Mouse (Mus musculus): Measurements from ENCODE around the gene Rassf6. TPM values are rescaled to one million over a fixed set of nuclear protein-coding genes. Genes with fewer than 3 reads are reported as not detected.
"Not testable (repeated sequence)": the region's sequence is repeated elsewhere in the genome, so short reads cannot be mapped to it uniquely, and the experiment has no call there.

Rassf6 gene
- total RNA-seq, 2 experiments from 2014 or later = 0.74 to 0.96 TPM

DNA sequence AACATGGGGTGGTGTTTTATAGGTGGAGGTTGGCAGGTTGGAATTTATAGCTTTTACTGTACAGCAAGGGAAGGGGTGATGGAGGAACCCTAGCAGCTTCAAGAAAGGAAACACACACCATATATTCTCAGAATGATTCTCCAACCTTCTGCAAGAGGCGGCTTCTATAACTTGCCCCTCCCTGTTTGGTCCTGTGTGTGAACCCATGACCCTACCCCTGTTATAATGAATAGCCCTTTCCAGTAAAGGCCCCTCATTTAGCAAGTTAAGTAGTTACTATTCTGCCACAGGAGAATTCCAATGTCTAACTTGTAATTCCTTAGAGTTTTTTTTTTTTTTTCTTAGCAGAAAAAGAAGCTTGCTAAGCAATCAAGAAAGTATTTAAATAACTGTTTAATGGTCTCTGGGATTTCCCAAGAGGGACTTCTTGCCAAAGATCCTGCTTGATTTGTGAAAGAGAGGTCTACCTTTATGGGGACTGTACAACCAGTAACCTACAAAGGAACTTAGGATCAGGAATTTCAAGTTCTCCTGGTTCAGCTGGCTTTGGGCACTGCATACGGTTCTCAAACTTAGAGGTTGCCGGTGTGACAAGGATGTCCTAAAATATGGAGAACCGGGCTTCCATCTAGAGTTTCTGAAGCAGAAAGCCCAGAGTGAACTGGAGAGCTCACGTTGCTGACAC is 10.2 kb upstream of the Rassf6 start:
- Histone ChIP-seq H3K4me3 (no peak overlapping the region), H3K27ac (no peak overlapping the region)
- no peak for TF ChIP-seq CTCF (conservative IDR thresholded peaks at IDR 0.05)
- no peak for DNase-seq (ENCODE audit: low spot score in 2 of 2)

DNA sequence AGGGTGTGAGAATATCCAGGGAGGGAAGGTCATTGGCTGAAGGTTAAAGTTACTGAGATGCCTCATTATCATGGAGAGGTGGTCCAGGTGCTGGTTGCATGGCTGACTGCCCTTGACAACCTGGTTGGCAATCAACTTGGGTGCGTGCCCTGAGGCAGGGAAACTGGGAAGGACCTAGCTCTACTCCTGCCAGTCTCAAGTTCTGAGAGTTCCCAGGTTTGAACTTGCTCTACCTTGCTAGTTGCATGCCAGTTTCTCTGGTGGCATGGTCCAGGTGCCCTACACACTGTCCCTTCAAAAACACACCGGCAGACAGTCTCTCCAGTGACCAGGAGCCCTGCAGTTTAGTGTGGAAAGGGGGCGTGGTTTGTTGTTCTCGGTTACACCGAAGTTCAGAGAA is 7.0 kb upstream of the Rassf6 start:
- Histone ChIP-seq H3K4me3 (no peak overlapping the region), H3K27ac (no peak overlapping the region)
- no peak for TF ChIP-seq CTCF (conservative IDR thresholded peaks at IDR 0.05)
- DNase-seq (ENCODE audit: low spot score in 2 of 2) = no peak

DNA sequence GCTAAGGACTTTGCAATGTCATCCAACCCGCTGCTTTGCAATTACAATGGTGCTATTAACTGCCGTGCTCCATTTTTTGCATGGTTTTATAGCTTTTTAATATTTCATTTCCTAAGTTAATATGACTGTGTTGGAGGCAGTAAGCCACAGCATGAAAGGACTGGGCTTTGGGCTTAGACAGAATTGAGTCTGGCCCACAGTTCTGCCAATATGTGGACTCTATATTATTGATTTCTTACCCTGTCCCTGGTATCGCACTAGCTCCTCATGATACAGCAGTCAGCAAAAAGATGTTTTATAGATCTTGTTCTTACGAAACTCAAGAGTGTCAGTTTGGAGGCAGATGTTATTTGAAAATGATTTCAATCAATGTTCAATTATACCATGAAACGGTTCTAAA is 5.9 kb upstream of the Rassf6 start:
- DNase-seq (ENCODE audit: low spot score in 2 of 2) = no peak
- no peak overlapping the region for H3K27ac ChIP-seq
- TF ChIP-seq CTCF (conservative IDR thresholded peaks at IDR 0.05) = no peak
- no peak overlapping the region for H3K4me3 ChIP-seq

DNA sequence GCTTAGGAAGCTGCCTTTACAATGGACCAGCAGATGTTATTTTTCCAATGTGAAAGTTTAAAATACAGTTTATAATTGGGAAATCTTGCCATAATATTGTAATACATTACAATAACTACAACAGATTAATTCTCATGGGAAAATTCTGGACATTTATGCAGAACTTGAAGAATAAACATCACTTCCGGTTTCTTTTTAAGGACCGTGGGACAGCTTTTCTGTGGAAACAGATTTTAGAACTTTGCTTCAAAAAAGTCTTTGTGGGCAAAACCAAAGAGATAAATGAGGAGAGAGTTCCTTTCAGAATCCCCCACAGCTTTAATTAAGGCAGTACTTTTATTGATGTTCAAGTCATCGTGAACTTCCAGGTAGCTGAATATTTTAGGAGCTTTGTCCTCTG is 5.1 kb upstream of the Rassf6 start:
- no peak for DNase-seq (ENCODE audit: low spot score in 2 of 2)
- no peak for TF ChIP-seq CTCF (conservative IDR thresholded peaks at IDR 0.05)
- Histone ChIP-seq H3K4me3 (no peak overlapping the region), H3K27ac (no peak overlapping the region)

DNA sequence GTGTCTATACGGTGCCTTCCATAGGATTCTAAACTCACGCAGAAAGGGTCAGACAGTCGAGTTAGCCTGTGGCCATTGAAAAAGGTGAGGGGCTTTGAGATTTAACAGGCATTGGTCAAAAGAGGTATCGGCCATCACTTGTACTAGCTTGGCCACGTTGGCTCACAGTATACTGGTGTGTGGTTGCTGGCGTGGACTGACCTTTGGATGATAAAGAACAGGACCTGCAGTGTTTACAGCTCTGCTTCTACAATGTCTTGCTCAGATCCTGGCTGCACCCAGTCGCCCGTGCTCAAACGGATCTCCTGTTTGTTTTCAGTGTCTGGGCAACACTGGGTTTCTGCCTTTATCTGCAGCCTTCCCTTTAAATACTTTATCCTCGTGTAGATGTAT is 757 bp upstream of the Rassf6 start:
- Histone ChIP-seq H3K27ac (no peak overlapping the region), H3K4me3 (no peak overlapping the region)
- DNase-seq (ENCODE audit: low spot score in 2 of 2) = no peak

DNA sequence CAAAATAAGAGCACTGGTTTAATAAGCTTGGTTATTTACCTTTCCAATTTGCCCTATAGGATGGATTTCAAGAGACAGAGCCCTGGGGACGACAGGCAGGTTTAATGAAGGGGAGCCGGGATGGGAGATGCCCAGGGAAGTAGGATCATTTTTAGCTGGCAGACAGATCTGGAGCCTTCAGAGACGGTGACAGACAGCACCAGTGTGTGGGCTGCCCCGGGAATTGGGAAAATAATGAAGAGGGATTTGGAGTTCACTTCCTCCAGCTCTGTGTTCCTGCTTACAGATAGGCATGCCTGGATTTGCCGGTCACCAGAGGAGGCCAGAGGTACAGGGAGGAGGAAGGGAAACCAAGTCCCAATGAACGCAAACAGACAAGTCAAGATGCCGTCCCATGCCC is 5.6 kb downstream of the Rassf6 start:
- DNase-seq (ENCODE audit: low spot score in 2 of 2) = no peak
- no peak for TF ChIP-seq CTCF (conservative IDR thresholded peaks at IDR 0.05)
- Histone ChIP-seq H3K27ac (no peak overlapping the region), H3K4me3 (no peak overlapping the region)

More for the DNA sequence above, 757 bp upstream of the Rassf6 start:
- TF ChIP-seq CTCF (conservative IDR thresholded peaks at IDR 0.05) = no peak

DNA sequence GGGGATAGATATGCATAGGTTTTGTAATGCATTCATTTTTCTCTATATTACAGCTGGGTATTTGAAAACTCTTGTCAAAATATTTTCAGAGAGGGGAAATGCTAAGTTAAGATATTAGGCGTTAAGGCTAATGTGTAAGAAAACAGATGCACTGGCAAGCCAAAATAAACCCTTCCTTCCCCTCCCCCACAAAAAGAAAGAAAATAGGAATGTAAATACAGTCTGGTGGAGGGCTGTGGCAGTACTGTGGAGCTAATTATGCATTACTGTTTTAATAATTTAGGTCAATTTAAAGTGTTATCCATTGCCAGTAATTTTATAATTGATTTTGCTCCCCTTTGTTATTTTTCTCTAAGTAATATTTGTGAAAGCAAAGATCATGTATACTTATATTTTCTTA is 11.9 kb downstream of the Rassf6 start:
- no peak overlapping the region for H3K4me3 ChIP-seq
- TF ChIP-seq CTCF (conservative IDR thresholded peaks at IDR 0.05) = no peak
- no peak overlapping the region for H3K27ac ChIP-seq
- no peak for DNase-seq (ENCODE audit: low spot score in 2 of 2)

DNA sequence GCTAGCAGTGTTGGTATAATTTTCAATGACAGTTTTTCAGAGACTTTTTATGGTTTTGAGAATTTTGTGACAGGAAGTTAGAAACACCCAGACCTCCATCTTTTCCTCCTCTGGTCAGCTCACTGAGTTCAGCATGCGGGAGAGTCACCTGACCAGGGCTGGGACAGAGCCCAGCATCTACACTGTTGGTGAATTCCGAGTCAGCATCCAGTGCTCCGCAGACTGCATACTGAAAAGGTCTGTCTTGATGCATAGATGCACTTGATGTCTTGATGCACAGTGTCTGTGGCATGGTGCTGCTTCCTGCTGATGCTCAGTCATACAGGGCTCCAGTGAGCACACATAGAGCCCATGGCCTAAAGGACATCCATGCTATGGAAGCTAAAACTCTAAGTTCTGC is 12.4 kb downstream of the Rassf6 start:
- DNase-seq (ENCODE audit: low spot score in 2 of 2) = no peak
- no peak overlapping the region for H3K27ac ChIP-seq
- no peak overlapping the region for H3K4me3 ChIP-seq
- no peak for TF ChIP-seq CTCF (conservative IDR thresholded peaks at IDR 0.05)

DNA sequence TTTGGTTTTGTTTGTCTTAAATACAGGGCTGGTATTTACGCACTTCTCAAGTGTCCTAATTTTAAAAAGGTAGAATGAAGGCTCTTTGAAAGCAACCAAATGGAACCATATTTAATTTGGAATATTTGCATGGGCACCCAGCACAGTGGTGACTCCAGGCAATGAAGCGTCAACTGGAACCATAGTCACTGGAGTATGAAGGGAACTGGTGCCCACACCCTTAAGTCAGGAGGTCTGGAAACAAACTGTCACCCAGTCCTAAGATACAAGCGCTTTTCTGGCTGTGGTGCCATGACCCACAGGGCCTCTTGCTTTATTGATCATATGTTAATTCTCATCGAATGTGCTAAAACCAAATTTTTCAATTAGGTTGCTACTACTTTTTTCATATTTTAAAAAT is 13.0 kb downstream of the Rassf6 start:
- no peak for DNase-seq (ENCODE audit: low spot score in 2 of 2)
- TF ChIP-seq CTCF (conservative IDR thresholded peaks at IDR 0.05) = no peak
- H3K27ac ChIP-seq = no peak overlapping the region
- H3K4me3 ChIP-seq = no peak overlapping the region

DNA sequence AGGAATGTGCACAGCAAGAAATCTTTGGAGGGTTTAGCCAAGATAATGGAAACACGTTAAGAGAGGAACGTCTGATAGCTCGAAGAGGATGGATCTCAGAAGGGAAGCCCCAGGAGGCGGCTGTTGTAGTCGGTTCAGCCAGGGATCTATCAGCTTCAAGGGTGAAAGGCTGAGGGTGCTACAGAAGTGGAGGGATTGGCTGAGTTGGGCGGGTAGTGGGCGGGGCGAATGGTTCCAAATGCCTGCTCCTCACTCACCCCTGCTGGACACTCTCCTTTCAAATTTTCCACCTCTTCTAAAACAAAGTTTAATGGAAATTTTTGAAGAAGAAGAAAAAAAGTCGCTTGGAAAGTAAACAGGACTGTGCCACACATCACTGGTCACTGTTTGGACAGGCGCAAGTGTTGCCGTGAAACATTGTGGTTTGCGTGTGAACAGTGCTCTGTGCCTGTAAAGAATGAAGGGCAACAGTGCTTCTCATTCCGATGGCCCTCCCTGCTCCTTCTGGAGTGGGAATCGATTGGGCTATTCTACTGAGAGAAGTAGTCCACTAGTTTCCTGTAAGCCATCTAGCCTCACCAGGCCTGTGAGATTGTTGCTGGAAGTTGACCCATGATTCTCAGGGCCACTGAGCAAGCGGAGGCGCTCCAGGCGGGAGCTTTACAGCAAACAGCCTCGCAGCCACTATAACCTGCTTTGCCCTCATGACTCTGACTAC is 15.6 kb downstream of the Rassf6 start:
- no peak overlapping the region for H3K4me3 ChIP-seq
- H3K27ac ChIP-seq = no peak overlapping the region
- no peak for TF ChIP-seq CTCF (conservative IDR thresholded peaks at IDR 0.05)
- DNase-seq (ENCODE audit: low spot score in 2 of 2) = no peak

DNA sequence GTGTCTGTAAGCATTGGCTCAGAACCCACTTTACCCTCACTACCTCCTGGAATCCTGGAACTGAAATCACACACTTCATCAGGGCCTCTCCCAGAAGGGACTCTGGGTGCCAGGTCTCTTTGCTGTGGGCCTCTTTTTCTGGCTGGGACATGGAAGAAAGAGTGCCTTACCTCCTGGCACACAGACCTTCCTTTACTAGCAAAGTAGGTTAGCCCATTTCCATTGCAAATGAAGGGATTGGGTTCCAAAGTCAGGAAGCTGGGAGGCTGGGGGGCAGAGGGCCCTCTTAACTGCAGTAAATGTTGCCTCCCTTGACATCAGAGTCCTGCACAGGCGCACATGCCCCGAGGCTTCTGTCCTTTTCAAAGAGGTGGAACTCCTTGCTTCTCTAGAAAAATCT is 17.2 kb downstream of the Rassf6 start:
- Histone ChIP-seq H3K4me3 (no peak overlapping the region), H3K27ac (no peak overlapping the region)
- DNase-seq (ENCODE audit: low spot score in 2 of 2) = no peak
- no peak for TF ChIP-seq CTCF (conservative IDR thresholded peaks at IDR 0.05)

DNA sequence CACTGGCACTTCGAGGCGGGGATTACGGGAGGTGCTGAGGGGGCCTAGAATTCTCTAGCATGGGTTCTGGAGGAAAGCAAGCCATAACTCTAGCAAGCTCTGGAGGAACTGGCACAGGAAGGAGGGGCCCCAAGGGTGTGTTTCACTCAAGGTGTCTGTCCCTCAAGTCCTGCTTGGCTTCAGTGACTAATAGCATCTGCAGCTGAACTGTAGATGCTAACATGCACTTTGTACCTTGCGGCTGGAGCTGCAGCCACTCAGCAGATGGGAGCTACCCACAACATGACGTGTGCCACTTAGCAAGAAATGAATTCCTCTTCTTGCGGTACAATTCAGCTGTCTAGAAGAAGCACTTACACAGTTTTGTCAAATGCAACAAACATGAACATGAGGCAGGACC is 18.7 kb downstream of the Rassf6 start:
- Histone ChIP-seq H3K27ac (no peak overlapping the region), H3K4me3 (no peak overlapping the region)
- DNase-seq (ENCODE audit: low spot score in 2 of 2) = no peak
- TF ChIP-seq CTCF (conservative IDR thresholded peaks at IDR 0.05) = no peak

DNA sequence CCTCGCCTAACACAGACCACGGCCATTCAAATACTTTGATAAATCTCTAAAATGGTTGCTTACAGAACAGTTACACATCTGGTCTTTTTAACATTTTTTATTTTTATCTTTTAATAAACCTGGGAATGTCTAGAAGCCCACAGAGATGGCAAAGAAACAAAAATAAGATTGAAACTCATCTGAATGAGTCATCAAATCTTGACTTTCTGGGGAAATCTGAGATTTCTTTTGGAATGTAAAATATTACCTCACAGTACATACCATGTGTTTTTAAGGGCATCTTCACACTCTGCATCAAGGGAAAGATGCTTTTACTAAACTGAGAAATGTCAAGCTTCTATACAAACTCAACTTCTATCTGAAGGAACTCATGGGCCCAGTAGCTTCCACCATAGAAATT is 19.1 kb downstream of the Rassf6 start:
- Histone ChIP-seq H3K27ac (no peak overlapping the region), H3K4me3 (no peak overlapping the region)
- DNase-seq (ENCODE audit: low spot score in 2 of 2) = no peak
- no peak for TF ChIP-seq CTCF (conservative IDR thresholded peaks at IDR 0.05)

DNA sequence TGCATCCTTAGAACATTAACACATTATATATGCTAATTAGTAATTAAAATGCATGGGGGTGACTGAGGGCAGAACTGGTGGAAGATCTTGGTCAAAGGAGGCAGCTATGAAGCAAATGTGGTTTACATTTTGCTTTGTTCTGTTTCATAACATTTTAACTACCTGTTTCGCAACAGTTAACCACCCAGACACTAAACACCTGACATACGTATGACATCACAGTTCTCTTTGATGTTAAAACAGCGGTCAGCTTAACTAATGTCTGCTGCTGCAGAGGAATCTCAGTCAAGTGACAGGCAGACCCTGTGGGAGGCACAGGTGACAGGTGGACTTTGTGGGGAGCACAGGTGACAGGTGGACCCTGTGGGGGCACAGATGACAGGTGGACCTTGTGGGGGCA is 22.6 kb downstream of the Rassf6 start:
- Histone ChIP-seq H3K27ac (no peak overlapping the region), H3K4me3 (no peak overlapping the region)
- TF ChIP-seq CTCF (conservative IDR thresholded peaks at IDR 0.05) = no peak
- DNase-seq (ENCODE audit: low spot score in 2 of 2) = no peak

DNA sequence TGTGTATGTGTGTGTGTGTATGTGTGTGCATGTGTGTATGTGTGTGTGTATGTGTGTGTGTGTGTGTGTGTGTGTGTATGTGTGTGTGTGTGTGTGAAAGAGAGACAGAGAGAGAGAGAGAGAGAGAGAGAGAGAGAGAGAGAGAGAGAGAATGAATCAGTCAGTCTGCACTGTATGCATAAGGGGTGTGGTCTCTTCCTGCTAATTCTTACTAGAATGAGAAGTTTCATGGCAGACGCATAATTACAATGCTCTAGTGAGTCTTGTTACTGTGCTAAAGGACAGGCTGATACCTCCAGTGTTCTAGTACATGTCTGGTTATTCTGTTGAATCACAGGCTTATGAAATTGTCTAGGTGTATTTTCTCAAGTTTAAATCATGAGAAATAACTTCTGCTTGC is 27.7 kb downstream of the Rassf6 start:
- not testable (repeated sequence) for DNase-seq (ENCODE audit: low spot score in 2 of 2); H3K4me3 ChIP-seq; H3K27ac ChIP-seq

All from layer of hippocampus, adult 2 months (tissue).